Mouse (Mus musculus) kidney, adult 2 months (tissue): ENCODE measurements around the gene Kif11.

Experiments
- CTCF ChIP-seq: fragments of 200-500 bp; conservative IDR thresholded peaks from 2 replicates; pipeline ENCODE4 v1.5.1; 2011; ENCODE audit warnings: low read depth, mild to moderate bottlenecking, control low read depth, low read length, moderate library complexity, mixed read lengths; ENCODE audit not compliant: insufficient read depth, insufficient read length
- POLR2A ChIP-seq: fragments of 200-500 bp; IDR thresholded peaks from one replicate; pipeline ENCODE4 v1.6.1; 2011; ENCODE audit warnings: low read depth, low read length, control low read depth

DNA sequence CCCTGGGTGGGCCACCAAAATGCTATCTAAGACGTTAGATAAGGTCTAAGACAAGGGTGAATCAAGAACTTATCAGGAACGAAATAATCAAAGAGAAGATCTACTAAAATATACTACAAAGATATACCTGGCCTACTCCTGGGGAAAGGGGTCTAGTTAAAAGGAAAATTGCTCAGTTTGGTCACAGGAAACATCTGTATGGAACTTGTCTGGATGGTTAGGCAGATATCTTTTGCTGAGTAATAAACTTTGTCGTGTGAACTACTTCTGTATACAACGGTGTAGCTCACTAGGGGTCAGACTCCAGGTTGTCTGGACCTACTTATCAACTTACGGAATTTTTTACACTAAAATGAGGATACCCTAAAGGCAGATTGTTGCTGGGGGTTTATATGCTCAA lies 16.2 kb upstream of the Kif11 start:
- TF ChIP-seq CTCF (no peak), POLR2A (no peak)
